Mouse (Mus musculus): Measurements from ENCODE around the gene Ypel2. TPM values are rescaled to one million over a fixed set of nuclear protein-coding genes. Genes with fewer than 3 reads are reported as not detected.

Gene Ypel2
- polyA plus RNA-seq, 1 experiment = 6.3 TPM

GRCm38 (mm10) chr11:86958721-86959675 lies 34.5 kb downstream of the Ypel2 start:
- no peak for DNase-seq (ENCODE audit: low read depth)
- TF ChIP-seq POLR2A (IDR thresholded peaks at IDR 0.05; ENCODE audit: borderline replicate concordance, extremely low read depth, insufficient read depth, insufficient read length, poor library complexity, severe bottlenecking) (no peak), CTCF (IDR thresholded peaks at IDR 0.05; ENCODE audit: borderline replicate concordance, extremely low read depth, insufficient read depth, insufficient read length) (no peak)

- peak; percentile 63 for DNase-seq (ENCODE audit: low read depth)
- TF ChIP-seq POLR2A (IDR thresholded peaks at IDR 0.05; ENCODE audit: borderline replicate concordance, extremely low read depth, insufficient read depth, insufficient read length, poor library complexity, severe bottlenecking) (no peak), CTCF (IDR thresholded peaks at IDR 0.05; ENCODE audit: borderline replicate concordance, extremely low read depth, insufficient read depth, insufficient read length) (no peak)
These were observed 35.3 kb downstream of the Ypel2 start for GRCm38 (mm10) chr11:86958182-86958581.

- DNase-seq (ENCODE audit: low read depth) = no peak
These were observed 37.1 kb downstream of the Ypel2 start for GRCm38 (mm10) chr11:86956363-86956762.

DNA sequence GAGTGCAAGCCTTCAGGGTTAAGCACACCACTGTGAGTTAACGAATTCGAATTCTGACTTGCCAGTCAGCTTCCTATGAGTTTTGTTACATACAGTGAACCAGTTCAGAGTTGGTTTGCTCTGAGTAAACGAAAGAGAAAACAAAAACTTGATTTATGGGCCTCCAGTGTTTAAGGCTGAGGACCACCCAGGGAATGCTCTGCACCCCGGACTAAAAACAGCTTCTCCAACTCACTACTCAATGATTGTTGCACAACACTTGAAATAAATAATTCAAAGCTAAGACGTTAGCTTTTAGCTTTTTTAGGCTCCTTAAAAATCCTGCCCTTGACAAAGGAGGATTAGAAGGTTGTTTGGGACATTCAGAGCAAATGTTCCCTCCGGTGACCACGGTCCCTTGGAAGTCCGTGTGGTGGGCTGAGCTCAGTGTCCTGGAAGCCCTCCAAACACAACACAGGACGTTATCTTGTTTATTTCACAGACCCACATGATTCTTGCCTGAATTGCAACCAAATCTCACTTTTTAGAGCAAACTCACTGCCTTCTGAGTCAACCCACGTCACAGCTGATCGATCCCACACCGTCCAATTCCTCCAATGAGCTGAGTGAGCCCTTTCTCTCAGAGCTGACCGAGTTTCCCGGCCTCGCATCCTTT lies 38.8 kb downstream of the Ypel2 start:
- TF ChIP-seq POLR2A (IDR thresholded peaks at IDR 0.05; ENCODE audit: borderline replicate concordance, extremely low read depth, insufficient read depth, insufficient read length, poor library complexity, severe bottlenecking) (no peak), CTCF (IDR thresholded peaks at IDR 0.05; ENCODE audit: borderline replicate concordance, extremely low read depth, insufficient read depth, insufficient read length) (no peak)
- DNase-seq (ENCODE audit: low read depth) = no peak

More at GRCm38 (mm10) chr11:86956363-86956762, 37.1 kb downstream of the Ypel2 start:
- TF ChIP-seq CTCF (IDR thresholded peaks at IDR 0.05; ENCODE audit: borderline replicate concordance, extremely low read depth, insufficient read depth, insufficient read length) (no peak), POLR2A (IDR thresholded peaks at IDR 0.05; ENCODE audit: borderline replicate concordance, extremely low read depth, insufficient read depth, insufficient read length, poor library complexity, severe bottlenecking) (no peak)

DNA sequence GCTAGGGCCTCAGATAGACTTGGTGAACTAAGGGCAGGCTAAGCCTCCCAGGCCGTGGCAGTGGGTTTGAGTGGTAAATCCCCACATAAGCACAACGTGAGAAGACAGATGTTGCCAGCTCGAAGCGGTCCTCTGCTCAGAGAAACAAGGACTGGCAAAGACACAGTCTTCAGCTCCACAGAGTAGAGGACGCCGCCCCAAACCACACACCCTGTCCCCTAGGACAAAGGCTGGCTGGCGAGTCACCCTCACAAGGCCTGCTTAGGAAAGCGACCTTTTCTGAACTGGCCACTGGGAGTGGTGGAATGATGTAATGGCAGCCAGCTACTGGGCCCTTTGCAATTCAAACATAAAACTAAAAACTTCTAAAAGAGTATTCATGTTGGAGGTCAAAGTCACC lies 40.4 kb downstream of the Ypel2 start:
- DNase-seq (ENCODE audit: low read depth) = no peak
- TF ChIP-seq POLR2A (IDR thresholded peaks at IDR 0.05; ENCODE audit: borderline replicate concordance, extremely low read depth, insufficient read depth, insufficient read length, poor library complexity, severe bottlenecking) (no peak), CTCF (IDR thresholded peaks at IDR 0.05; ENCODE audit: borderline replicate concordance, extremely low read depth, insufficient read depth, insufficient read length) (no peak)

DNA sequence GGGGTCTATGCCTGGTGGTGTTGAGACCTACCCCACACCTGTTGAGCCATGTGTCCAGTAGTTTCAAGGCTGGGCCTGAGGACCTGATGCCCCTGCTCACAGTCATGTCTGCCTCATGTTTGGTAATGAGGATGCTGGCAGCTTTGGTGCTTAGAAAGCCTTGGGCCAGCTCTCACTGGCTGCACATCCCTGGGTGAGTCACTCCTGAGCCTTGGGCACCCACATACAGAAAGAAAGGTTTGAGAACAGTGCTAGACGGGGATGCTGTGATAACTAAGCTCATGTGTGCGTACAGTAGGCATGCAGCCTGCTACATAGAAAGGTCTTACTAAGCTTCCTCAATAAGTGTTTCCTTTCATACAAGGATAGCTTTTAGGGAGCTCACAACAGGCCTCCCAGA lies 40.8 kb downstream of the Ypel2 start:
- DNase-seq (ENCODE audit: low read depth) = no peak
- no peak for TF ChIP-seq CTCF (IDR thresholded peaks at IDR 0.05; ENCODE audit: borderline replicate concordance, extremely low read depth, insufficient read depth, insufficient read length)
- no peak for TF ChIP-seq POLR2A (IDR thresholded peaks at IDR 0.05; ENCODE audit: borderline replicate concordance, extremely low read depth, insufficient read depth, insufficient read length, poor library complexity, severe bottlenecking)

DNA sequence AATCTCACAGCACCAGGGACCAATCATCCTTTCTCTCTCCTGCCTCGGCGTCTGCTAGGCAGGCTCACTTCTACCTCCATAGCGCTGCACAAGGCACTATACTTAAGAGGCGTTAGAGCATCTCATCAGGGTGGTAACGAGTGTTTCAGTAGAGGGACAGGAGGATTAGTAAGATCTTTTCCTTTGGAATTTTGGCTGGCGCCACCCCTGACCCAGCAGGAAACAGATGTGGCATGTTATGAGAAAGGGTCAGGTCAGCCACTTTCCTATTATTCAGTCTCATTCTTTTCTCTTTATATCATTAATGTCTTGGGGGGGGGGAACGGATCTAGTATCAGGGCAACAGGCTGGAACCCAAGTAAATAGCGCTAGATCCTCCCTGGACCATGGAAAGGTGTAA lies 41.8 kb downstream of the Ypel2 start:
- no peak for DNase-seq (ENCODE audit: low read depth)
- TF ChIP-seq CTCF (IDR thresholded peaks at IDR 0.05; ENCODE audit: borderline replicate concordance, extremely low read depth, insufficient read depth, insufficient read length) (no peak), POLR2A (IDR thresholded peaks at IDR 0.05; ENCODE audit: borderline replicate concordance, extremely low read depth, insufficient read depth, insufficient read length, poor library complexity, severe bottlenecking) (no peak)

DNA sequence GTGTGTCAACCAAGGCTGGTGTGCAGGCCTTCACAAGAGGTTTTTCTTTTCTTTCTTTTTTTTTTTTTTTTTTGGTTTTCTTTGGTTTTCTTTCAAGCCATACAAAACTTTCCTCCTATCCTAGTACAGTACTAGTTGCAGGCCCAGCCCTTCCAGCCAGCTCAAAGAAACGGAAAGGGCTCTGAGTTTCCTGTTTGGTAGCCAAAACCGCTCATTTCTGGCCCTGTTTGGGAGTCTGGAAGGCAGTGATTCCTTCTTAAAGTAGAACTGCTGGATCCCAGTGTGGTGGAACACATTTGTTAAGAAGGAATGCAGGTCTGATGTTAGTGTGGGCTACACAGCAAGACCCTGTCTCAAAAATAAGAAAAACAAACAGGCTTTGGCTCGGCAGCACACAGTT lies 43.0 kb downstream of the Ypel2 start:
- no peak for DNase-seq (ENCODE audit: low read depth)
- TF ChIP-seq POLR2A (IDR thresholded peaks at IDR 0.05; ENCODE audit: borderline replicate concordance, extremely low read depth, insufficient read depth, insufficient read length, poor library complexity, severe bottlenecking) = no peak
- no peak for TF ChIP-seq CTCF (IDR thresholded peaks at IDR 0.05; ENCODE audit: borderline replicate concordance, extremely low read depth, insufficient read depth, insufficient read length)

DNA sequence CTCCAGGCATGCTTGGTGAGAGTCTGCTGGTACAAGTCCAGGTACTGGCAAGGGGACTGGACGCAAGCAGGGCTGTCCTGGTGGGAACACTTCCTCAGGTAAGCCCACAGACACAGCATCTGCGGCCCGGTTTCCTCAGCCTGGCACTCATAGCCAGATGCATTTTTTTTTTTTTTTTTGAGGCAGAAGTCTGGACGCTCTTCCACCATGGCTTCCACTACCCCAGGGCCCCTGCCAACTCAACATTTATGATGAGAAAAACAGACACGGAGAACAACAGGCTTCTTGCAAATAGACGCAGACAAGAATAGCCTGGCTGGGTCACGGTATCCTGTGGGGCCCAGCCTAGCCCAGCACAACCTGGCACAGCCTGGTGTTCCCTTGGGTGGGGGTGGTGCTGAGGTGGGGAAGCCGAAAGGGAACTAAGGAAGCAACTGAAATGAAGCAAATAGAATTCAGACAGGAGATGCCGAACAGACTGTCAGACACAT lies 43.5 kb downstream of the Ypel2 start:
- TF ChIP-seq POLR2A (IDR thresholded peaks at IDR 0.05; ENCODE audit: borderline replicate concordance, extremely low read depth, insufficient read depth, insufficient read length, poor library complexity, severe bottlenecking) (no peak), CTCF (IDR thresholded peaks at IDR 0.05; ENCODE audit: borderline replicate concordance, extremely low read depth, insufficient read depth, insufficient read length) (no peak)
- DNase-seq (ENCODE audit: low read depth) = peak; percentile 50

- TF ChIP-seq CTCF (IDR thresholded peaks at IDR 0.05; ENCODE audit: borderline replicate concordance, extremely low read depth, insufficient read depth, insufficient read length) = no peak
- no peak for TF ChIP-seq POLR2A (IDR thresholded peaks at IDR 0.05; ENCODE audit: borderline replicate concordance, extremely low read depth, insufficient read depth, insufficient read length, poor library complexity, severe bottlenecking)
- peak; percentile 57 for DNase-seq (ENCODE audit: low read depth)
These were observed 46.8 kb downstream of the Ypel2 start for GRCm38 (mm10) chr11:86946644-86947195.

GRCm38 (mm10) chr11:86945933-86946332 lies 47.6 kb downstream of the Ypel2 start:
- TF ChIP-seq POLR2A (IDR thresholded peaks at IDR 0.05; ENCODE audit: borderline replicate concordance, extremely low read depth, insufficient read depth, insufficient read length, poor library complexity, severe bottlenecking) = no peak
- TF ChIP-seq CTCF (IDR thresholded peaks at IDR 0.05; ENCODE audit: borderline replicate concordance, extremely low read depth, insufficient read depth, insufficient read length) = no peak
- DNase-seq (ENCODE audit: low read depth) = no peak

Measured in brain, embryonic 14.5 days (tissue).